Mouse (Mus musculus): ENCODE results near the gene Hdac7.

GRCm38 (mm10) chr15:97892506-97892905, 48.2 kb upstream of the Hdac7 start:
- TF ChIP-seq POLR2A (IDR thresholded peaks at IDR 0.05; ENCODE audit: insufficient read depth, low read length) (no peak), CTCF (IDR thresholded peaks at IDR 0.05; ENCODE audit: low read depth, low read length) (no peak)
